Mouse (Mus musculus) testis, adult 2 months (tissue): ENCODE results near the gene Gnptg. TPM values are rescaled to one million over a fixed set of nuclear protein-coding genes. Genes with fewer than 3 reads are reported as not detected.

ENCODE experiments used
- H3K27ac ChIP-seq: fragments of 200-500 bp; 2 replicates; pipeline ENCODE4 v1.5.1; 2012; ENCODE audit warnings: low read depth, low read length; ENCODE audit not compliant: control insufficient read depth, insufficient read depth
- H3K27me3 ChIP-seq: fragments of 200-500 bp; 2 replicates; pipeline ENCODE4 v1.6.1; 2012; ENCODE audit warnings: mild to moderate bottlenecking, low read length, moderate library complexity; ENCODE audit not compliant: control insufficient read depth, insufficient read depth
- H3K36me3 ChIP-seq: fragments of 200-500 bp; 2 replicates; pipeline ENCODE4 v1.6.1; 2012; ENCODE audit warnings: mild to moderate bottlenecking, low read length; ENCODE audit not compliant: control insufficient read depth, insufficient read depth
- H3K4me1 ChIP-seq: fragments of 200-500 bp; 2 replicates; pipeline ENCODE4 v1.6.1; 2012; ENCODE audit warnings: low read length; ENCODE audit not compliant: control insufficient read depth, insufficient read depth
- H3K4me3 ChIP-seq: fragments of 200-500 bp; 2 replicates; pipeline ENCODE4 v1.5.1; 2012; ENCODE audit warnings: low read depth, mild to moderate bottlenecking, low read length, moderate library complexity, mixed read lengths; ENCODE audit not compliant: control insufficient read depth
- CTCF ChIP-seq: fragments of 200-500 bp; IDR thresholded peaks from 2 replicates; pipeline ENCODE4 v1.5.1; 2012; ENCODE audit warnings: low read depth, mild to moderate bottlenecking, inconsistent platforms, low read length, moderate library complexity; ENCODE audit not compliant: control insufficient read depth, insufficient read depth, insufficient replicate concordance
- POLR2A ChIP-seq: fragments of 200-500 bp; IDR thresholded peaks from 2 replicates; pipeline ENCODE4 v1.6.1; 2012; ENCODE audit warnings: low read depth, mild to moderate bottlenecking, inconsistent platforms, low read length, moderate library complexity; ENCODE audit not compliant: control insufficient read depth
- polyA plus RNA-seq: library from polyadenylated mRNA; depleted of rRNA; stranded (reverse); fragments of >200 nt; gene quantifications from 2 replicates; pipeline ENCODE4 v1.2.3, GENCODE M21; 2012

Gnptg gene
- polyA plus RNA-seq, 1 experiment, result 24.5 TPM

- TF ChIP-seq POLR2A (no peak), CTCF (no peak)
- H3K36me3 ChIP-seq, result no peaks in the 10 kb centered on the region
- no peak overlapping the region for H3K27ac ChIP-seq
- peak overlapping the region; percentile 55 for H3K4me3 ChIP-seq
- H3K4me1 ChIP-seq, result peaks cover 3% of the 10 kb centered on the region
- H3K27me3 ChIP-seq, result no peaks in the 10 kb centered on the region
Measured at GRCm38 (mm10) chr17:25221821-25222503, 18.0 kb downstream of the Gnptg start.

GRCm38 (mm10) chr17:25220746-25221145, 19.2 kb downstream of the Gnptg start:
- TF ChIP-seq POLR2A, result no peak
- no peaks in the 10 kb centered on the region for H3K27me3 ChIP-seq
- no peak overlapping the region for H3K27ac ChIP-seq
- H3K4me3 ChIP-seq, result no peak overlapping the region
- H3K4me1 ChIP-seq, result peaks cover 3% of the 10 kb centered on the region
- H3K36me3 ChIP-seq, result no peaks in the 10 kb centered on the region

GRCm38 (mm10) chr17:25219492-25220295, 20.2 kb downstream of the Gnptg start:
- Histone ChIP-seq H3K4me3 (no peak overlapping the region), H3K27ac (no peak overlapping the region), H3K36me3 (no peaks in the 10 kb centered on the region), H3K4me1 (peaks cover 3% of the 10 kb centered on the region), H3K27me3 (no peaks in the 10 kb centered on the region)
- TF ChIP-seq CTCF, result no peak
- TF ChIP-seq POLR2A, result no peak

- Histone ChIP-seq H3K4me1 (peaks cover 3% of the 10 kb centered on the region), H3K27me3 (no peaks in the 10 kb centered on the region), H3K36me3 (no peaks in the 10 kb centered on the region), H3K4me3 (no peak overlapping the region), H3K27ac (no peak overlapping the region)
- TF ChIP-seq CTCF (no peak), POLR2A (no peak)
Measured at GRCm38 (mm10) chr17:25218967-25219366, 21.0 kb downstream of the Gnptg start.

- Histone ChIP-seq H3K36me3 (no peaks in the 10 kb centered on the region; the same call in 1 of the 2 replicates), H3K4me1 (peaks cover 6% of the 10 kb centered on the region), H3K27me3 (no peaks in the 10 kb centered on the region), H3K4me3 (no peak overlapping the region), H3K27ac (no peak overlapping the region)
- no peak for TF ChIP-seq CTCF
- TF ChIP-seq POLR2A, result no peak
Measured at GRCm38 (mm10) chr17:25215431-25215830, 24.5 kb downstream of the Gnptg start.

- peaks cover 6% of the 10 kb centered on the region for H3K4me1 ChIP-seq
- H3K27me3 ChIP-seq, result no peaks in the 10 kb centered on the region
- H3K36me3 ChIP-seq, result no peaks in the 10 kb centered on the region; the same call in 1 of the 2 replicates
- H3K27ac ChIP-seq, result no peak overlapping the region
- TF ChIP-seq POLR2A (no peak), CTCF (no peak)
- no peak overlapping the region for H3K4me3 ChIP-seq
Measured at GRCm38 (mm10) chr17:25211705-25212104, 28.2 kb downstream of the Gnptg start.

GRCm38 (mm10) chr17:25210680-25211466, 29.1 kb downstream of the Gnptg start:
- Histone ChIP-seq H3K4me3 (no peak overlapping the region; the same call in 1 of the 2 replicates), H3K4me1 (peaks cover 6% of the 10 kb centered on the region), H3K27me3 (no peaks in the 10 kb centered on the region), H3K36me3 (no peaks in the 10 kb centered on the region; the same call in 1 of the 2 replicates), H3K27ac (no peak overlapping the region)
- TF ChIP-seq POLR2A (no peak), CTCF (no peak)
